Mouse (Mus musculus) embryonic fibroblast, embryonic 13.5 days (primary cell): ENCODE measurements around the gene Ccdc142. TPM values are rescaled to one million over a fixed set of nuclear protein-coding genes. Genes with fewer than 3 reads are reported as not detected.

Source experiments
- H3K27ac ChIP-seq: 2 replicates; pipeline ENCODE4 v1.5.1; 2012; ENCODE audit warnings: low read length, control low read depth, inconsistent platforms; ENCODE audit not compliant: insufficient read depth
- H3K4me1 ChIP-seq: 2 replicates; pipeline ENCODE4 v1.6.1; 2011; ENCODE audit warnings: low read length; ENCODE audit not compliant: control insufficient read depth, insufficient read depth
- H3K4me3 ChIP-seq: 2 replicates; pipeline ENCODE4 v1.5.1; 2011; ENCODE audit warnings: mild to moderate bottlenecking, control low read depth, low read length; ENCODE audit not compliant: insufficient read depth
- CTCF ChIP-seq: IDR thresholded peaks from 2 replicates; pipeline ENCODE4 v1.5.1; 2011; ENCODE audit warnings: mild to moderate bottlenecking, control low read depth, low read length, moderate library complexity, borderline replicate concordance; ENCODE audit not compliant: insufficient read depth
- POLR2A ChIP-seq: IDR thresholded peaks from 2 replicates; pipeline ENCODE4 v1.6.1; 2011; ENCODE audit warnings: low read depth, mild to moderate bottlenecking, control low read depth, low read length, moderate library complexity
- polyA plus RNA-seq: library from polyadenylated mRNA; stranded (reverse); fragments of >200 nt; gene quantifications from 2 replicates; pipeline ENCODE4 v1.2.4, GENCODE M21; 2011; ENCODE audit warnings: low read depth; ENCODE audit not compliant: missing spikeins, insufficient read length

The Ccdc142 gene
- polyA plus RNA-seq, 1 experiment: not detected

GRCm38 (mm10) chr6:83147280-83147679 lies 45.9 kb downstream of the Ccdc142 start:
- Histone ChIP-seq H3K4me3 (no peak overlapping the region), H3K27ac (no peak overlapping the region), H3K4me1 (peaks cover 18% of the 10 kb centered on the region)
- TF ChIP-seq POLR2A: no peak
- TF ChIP-seq CTCF: no peak

DNA sequence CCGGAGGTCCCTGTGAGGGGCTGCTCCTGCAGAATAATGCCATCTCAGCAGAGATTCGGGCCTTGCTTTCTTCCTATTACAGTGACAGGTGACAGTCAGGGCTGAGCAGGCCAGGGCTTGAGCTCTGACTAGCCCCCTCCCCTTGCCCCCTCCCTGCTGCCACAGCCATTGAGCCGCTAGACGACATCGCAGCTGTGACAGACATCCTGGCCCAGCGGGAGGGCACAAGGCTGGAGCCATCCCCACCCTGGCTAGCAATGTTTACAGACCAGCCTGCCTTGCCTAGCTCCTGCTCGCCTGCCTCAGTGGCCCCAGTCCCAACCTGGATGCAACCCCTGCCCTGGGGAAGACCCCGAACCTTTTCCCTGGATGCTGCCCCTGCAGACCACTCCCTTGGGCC lies 50.3 kb downstream of the Ccdc142 start:
- Histone ChIP-seq H3K27ac (no peak overlapping the region), H3K4me3 (no peak overlapping the region), H3K4me1 (no peaks in the 10 kb centered on the region; the same call in 1 of the 2 replicates)
- no peak for TF ChIP-seq CTCF
- TF ChIP-seq POLR2A: no peak

GRCm38 (mm10) chr6:83153038-83153437 lies 51.6 kb downstream of the Ccdc142 start:
- H3K4me3 ChIP-seq: no peak overlapping the region

GRCm38 (mm10) chr6:83153485-83153884 lies 52.1 kb downstream of the Ccdc142 start:
- Histone ChIP-seq H3K4me1 (no peaks in the 10 kb centered on the region), H3K27ac (no peak overlapping the region)
- TF ChIP-seq CTCF: no peak
- TF ChIP-seq POLR2A: no peak

More at GRCm38 (mm10) chr6:83153038-83153437, 51.6 kb downstream of the Ccdc142 start:
- Histone ChIP-seq H3K4me1 (no peaks in the 10 kb centered on the region), H3K27ac (no peak overlapping the region)
- no peak for TF ChIP-seq CTCF
- no peak for TF ChIP-seq POLR2A

DNA sequence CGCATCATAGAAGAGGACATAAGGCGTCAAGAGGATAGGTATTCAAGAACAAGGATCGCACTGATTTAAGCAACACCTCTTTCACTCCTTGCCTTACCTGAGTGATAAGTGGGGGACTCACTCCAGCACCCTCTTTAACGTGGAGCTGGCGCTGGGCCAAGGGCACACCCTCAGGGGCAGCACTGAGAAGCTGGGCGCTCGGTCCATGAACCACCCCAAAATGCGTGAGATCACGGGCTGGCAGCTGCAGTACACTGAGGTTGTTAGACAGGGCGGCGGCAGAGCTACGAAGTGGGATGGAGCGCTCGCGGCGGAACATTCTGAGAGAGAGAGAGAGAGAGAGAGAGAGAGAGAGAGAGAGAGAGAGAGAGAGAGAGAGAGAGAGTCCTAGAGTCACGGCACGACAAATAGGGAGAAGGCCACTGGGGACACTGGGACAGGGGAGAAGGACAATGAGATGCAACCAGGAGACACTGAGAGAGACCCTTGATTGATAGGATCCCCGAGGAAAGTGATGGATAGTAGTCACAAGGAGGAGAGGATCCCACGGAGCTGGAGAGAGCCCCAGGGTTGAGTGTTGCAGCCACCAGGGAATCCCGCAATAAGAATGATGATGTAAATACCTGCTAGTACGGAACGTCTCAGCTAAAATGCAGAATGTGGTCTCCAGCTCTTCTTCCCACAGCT lies 54.3 kb downstream of the Ccdc142 start:
- Histone ChIP-seq H3K4me3 (peak overlapping the region; percentile 59), H3K4me1 (no peaks in the 10 kb centered on the region), H3K27ac (no peak overlapping the region)
- TF ChIP-seq POLR2A (no peak), CTCF (no peak)

More at GRCm38 (mm10) chr6:83153485-83153884, 52.1 kb downstream of the Ccdc142 start:
- no peak overlapping the region for H3K4me3 ChIP-seq

GRCm38 (mm10) chr6:83156259-83156684 lies 54.9 kb downstream of the Ccdc142 start, which contains the start of the genes Wdr54 and 1700003E16Rik:
Wdr54 (minus strand) TSS chr6:83156397.
1700003E16Rik (plus strand) TSS chr6:83156404.
- Histone ChIP-seq H3K27ac (no peak within 1 kb of the TSS), H3K4me3 (peak within 1 kb of the TSS; percentile 59), H3K4me1 (no peaks in the 10 kb centered on the region)
- TF ChIP-seq CTCF (no peak), POLR2A (peak; percentile 67)

Other genes with a start within 250 kb of the Ccdc142 start
- gene Sema4f, start 161.8 kb upstream of the Ccdc142 start, polyA plus RNA-seq: 1.3 and 2.7 TPM in 2 replicates
- gene M1ap, start 154.7 kb upstream of the Ccdc142 start, polyA plus RNA-seq: 0.78 TPM in 1 of 2 replicates, not detected in the other
- 37.9 and 56.4 TPM in 2 replicates for gene Dok1, start 68.1 kb upstream of the Ccdc142 start, polyA plus RNA-seq
- gene Loxl3, start 67.4 kb upstream of the Ccdc142 start, polyA plus RNA-seq: 124 and 241 TPM in 2 replicates
- 129 and 133 TPM in 2 replicates for gene Aup1, start 47.1 kb upstream of the Ccdc142 start, polyA plus RNA-seq
- gene Htra2, start 46.3 kb upstream of the Ccdc142 start, polyA plus RNA-seq: 56.3 and 60.8 TPM in 2 replicates
- gene Dqx1, start 43.8 kb upstream of the Ccdc142 start, polyA plus RNA-seq: 0.25 and 0.84 TPM in 2 replicates
- gene Tlx2, start 31.3 kb upstream of the Ccdc142 start, polyA plus RNA-seq: not detected in 2 replicates
- 12.1 and 15.2 TPM in 2 replicates for gene Pcgf1, start 23.7 kb upstream of the Ccdc142 start, polyA plus RNA-seq
- not detected in 2 replicates for gene Lbx2, start 15.2 kb upstream of the Ccdc142 start, polyA plus RNA-seq
- 1.2 and 1.9 TPM in 2 replicates for gene Gm42688, start within 50 bp of the Ccdc142 start, polyA plus RNA-seq
- gene Mrpl53, start 7.4 kb downstream of the Ccdc142 start, polyA plus RNA-seq: 41.9 and 42.7 TPM in 2 replicates
- gene Mogs, start 13.9 kb downstream of the Ccdc142 start, polyA plus RNA-seq: 28.0 TPM in 2 replicates
- gene Wbp1, start 20.0 kb downstream of the Ccdc142 start, polyA plus RNA-seq: 37.3 and 44.5 TPM in 2 replicates
- gene Ino80b, start 23.8 kb downstream of the Ccdc142 start, polyA plus RNA-seq: 6.6 and 7.4 TPM in 2 replicates
- gene Rtkn, start 33.9 kb downstream of the Ccdc142 start, polyA plus RNA-seq: 13.4 and 15.4 TPM in 2 replicates
- gene Wdr54, start 54.8 kb downstream of the Ccdc142 start, polyA plus RNA-seq: 5.4 TPM in 2 replicates
- 0.51 and 0.70 TPM in 2 replicates for gene 1700003E16Rik, start 54.8 kb downstream of the Ccdc142 start, polyA plus RNA-seq
- 92.5 and 98.8 TPM in 2 replicates for gene Dctn1, start 64.3 kb downstream of the Ccdc142 start, polyA plus RNA-seq
- not detected in 2 replicates for gene Slc4a5, start 118.2 kb downstream of the Ccdc142 start, polyA plus RNA-seq
- 123 and 138 TPM in 2 replicates for gene Mthfd2, start 224.3 kb downstream of the Ccdc142 start, polyA plus RNA-seq
- 139 and 148 TPM in 2 replicates for gene Mob1a, start 224.4 kb downstream of the Ccdc142 start, polyA plus RNA-seq
- gene Bola3, start 247.5 kb downstream of the Ccdc142 start, polyA plus RNA-seq: 86.0 and 88.1 TPM in 2 replicates